Mouse (Mus musculus) midbrain, embryonic 15.5 days (tissue): Measurements from ENCODE around the gene Ap1b1. TPM values are rescaled to one million over a fixed set of nuclear protein-coding genes. Genes with fewer than 3 reads are reported as not detected.

Source experiments
- ATAC-seq: fragments of 200-750 bp; cut with Nextera tagmentation; replicated peaks from 2 replicates; pipeline ENCODE4 v1.8.0; 2017; ENCODE audit warnings: moderate TSS enrichment
- H3K27ac ChIP-seq: fragments of 300-500 bp; sonication (generic); 2 replicates; pipeline ENCODE4 v1.5.1; 2015; ENCODE audit warnings: mild to moderate bottlenecking, inconsistent platforms
- H3K27me3 ChIP-seq: fragments of 300-500 bp; sonication (generic); replicated peaks from 2 replicates; pipeline ENCODE4 v1.6.1; 2015; ENCODE audit warnings: inconsistent platforms
- H3K36me3 ChIP-seq: fragments of 300-500 bp; sonication (generic); replicated peaks from 2 replicates; pipeline ENCODE4 v1.6.1; 2015; ENCODE audit warnings: inconsistent platforms
- H3K4me1 ChIP-seq: fragments of 300-500 bp; sonication (generic); 2 replicates; pipeline ENCODE4 v1.6.1; 2015; ENCODE audit warnings: inconsistent platforms
- H3K4me2 ChIP-seq: fragments of 300-500 bp; sonication (generic); 2 replicates; pipeline ENCODE4 v1.6.1; 2015; ENCODE audit warnings: inconsistent platforms, mild to moderate bottlenecking, moderate library complexity
- H3K4me3 ChIP-seq: fragments of 300-500 bp; sonication (generic); 2 replicates; pipeline ENCODE4 v1.5.1; 2015; ENCODE audit warnings: mild to moderate bottlenecking, inconsistent platforms
- H3K9ac ChIP-seq: fragments of 300-500 bp; sonication (generic); 2 replicates; pipeline ENCODE4 v1.6.1; 2015; ENCODE audit warnings: mild to moderate bottlenecking, inconsistent platforms
- H3K9me3 ChIP-seq: fragments of 300-500 bp; sonication (generic); 2 replicates; pipeline ENCODE4 v1.6.1; 2016; ENCODE audit warnings: inconsistent platforms
- WGBS: fragments of 180-500 bp; shearing (Covaris S2); methylation state at CpG from one replicate; pipeline ENCODE4 v1.1.7; 2015; ENCODE audit warnings: mixed read lengths; 5-methylcytosine and 5-hydroxymethylcytosine counted together
- polyA plus RNA-seq: library from polyadenylated mRNA; unstranded; fragments of >200 nt; fragmentation: Nextera tagmentation; extraction: Ambion mirVana; gene quantifications from 2 replicates; pipeline ENCODE4 v1.2.1, GENCODE M21; 2015

Gene Ap1b1
- polyA plus RNA-seq, 1 experiment from 2014 or later, result 113 TPM

DNA sequence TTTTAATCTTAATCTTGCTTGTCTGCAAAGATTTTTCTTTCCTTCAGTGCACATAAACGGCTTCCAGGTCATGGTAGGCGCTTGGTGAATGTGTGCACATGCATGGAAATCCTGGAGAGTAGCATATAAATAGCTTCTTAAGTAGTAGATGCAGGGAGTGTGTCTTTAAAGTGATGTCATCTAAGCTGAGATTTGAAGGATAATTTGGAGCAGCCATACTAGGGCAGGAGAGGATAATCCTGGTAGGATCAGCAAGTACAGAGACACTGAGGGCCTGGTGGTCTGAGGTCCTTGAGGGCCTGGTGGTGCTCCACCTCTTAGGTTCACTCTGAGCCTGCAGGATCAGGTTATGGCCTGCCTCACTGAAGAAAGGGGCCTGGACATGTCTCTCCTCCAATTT lies 5.8 kb downstream of the Ap1b1 start:
- H3K9ac ChIP-seq, result no peak overlapping the region
- H3K4me1 ChIP-seq, result peaks cover 17% of the 10 kb centered on the region
- no peak for ATAC-seq
- H3K27me3 ChIP-seq, result no peaks in the 10 kb centered on the region
- no peaks in the 10 kb centered on the region for H3K36me3 ChIP-seq
- H3K27ac ChIP-seq, result no peak overlapping the region
- H3K4me2 ChIP-seq, result no peak overlapping the region
- 87% methylated on average over 2 of the region's 2 CpGs for WGBS
- no peak overlapping the region for H3K4me3 ChIP-seq
- H3K9me3 ChIP-seq, result no peaks in the 10 kb centered on the region

DNA sequence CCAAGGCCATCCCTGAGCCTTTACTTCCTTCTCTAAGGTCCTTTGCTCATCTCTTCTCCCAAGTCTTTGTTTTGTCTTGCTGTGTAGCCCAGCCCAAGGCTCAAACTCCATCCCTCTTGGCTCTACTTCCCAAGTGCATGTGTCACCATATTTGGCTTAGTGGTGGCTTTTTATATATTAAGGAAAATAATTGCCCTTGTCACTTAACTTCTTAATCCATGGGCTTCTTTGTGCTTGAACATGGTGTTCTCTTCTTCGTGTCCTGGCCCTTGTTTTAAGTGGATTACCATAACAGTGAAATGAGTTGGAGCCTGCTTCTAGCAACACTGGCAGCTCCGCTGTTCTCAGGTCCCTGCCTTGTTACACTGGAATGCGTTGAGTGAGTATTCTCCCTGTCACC lies 9.1 kb downstream of the Ap1b1 start:
- WGBS, result 84% methylated on average over 3 of the region's 3 CpGs
- Histone ChIP-seq H3K9me3 (no peaks in the 10 kb centered on the region), H3K4me2 (no peak overlapping the region), H3K27ac (no peak overlapping the region), H3K4me3 (no peak overlapping the region), H3K36me3 (no peaks in the 10 kb centered on the region), H3K9ac (no peak overlapping the region), H3K27me3 (no peaks in the 10 kb centered on the region), H3K4me1 (0 out of 2 replicates have a peak, but pooled peaks cover 2% of the 10 kb centered on the region)
- ATAC-seq, result no peak

DNA sequence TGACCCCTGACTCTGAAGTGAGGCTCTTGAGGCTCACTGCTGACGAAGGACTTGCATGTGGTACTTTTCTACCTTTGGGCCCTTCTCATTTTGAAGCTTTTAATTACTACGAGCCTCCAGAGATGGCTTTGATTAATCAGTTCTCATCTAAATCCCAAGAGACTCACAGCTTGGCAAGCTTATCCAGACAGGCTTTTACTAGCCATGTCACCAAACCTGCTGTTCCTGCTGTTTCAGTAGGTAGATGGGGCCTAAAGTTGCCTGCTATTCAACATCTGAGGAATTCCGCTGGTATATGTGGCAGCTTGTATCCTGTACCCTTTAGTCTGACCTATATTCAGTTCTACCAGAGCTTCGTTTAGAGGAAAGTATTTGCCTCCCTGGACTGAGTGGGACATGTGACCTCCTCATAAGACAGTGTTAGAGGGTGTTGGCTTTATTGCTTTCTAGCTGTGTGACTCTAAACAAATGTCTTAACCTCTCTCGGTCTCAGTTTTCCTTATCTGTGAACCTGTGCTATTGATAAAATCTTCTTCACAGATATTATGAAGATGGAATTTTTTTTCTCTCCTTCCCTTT lies 10.1 kb downstream of the Ap1b1 start:
- WGBS, result 90% methylated on average over 5 of the region's 5 CpGs
- Histone ChIP-seq H3K9me3 (no peaks in the 10 kb centered on the region), H3K4me3 (no peak overlapping the region), H3K27me3 (no peaks in the 10 kb centered on the region), H3K9ac (no peak overlapping the region), H3K4me2 (no peak overlapping the region), H3K36me3 (no peaks in the 10 kb centered on the region), H3K27ac (no peak overlapping the region), H3K4me1 (no peaks in the 10 kb centered on the region)
- no peak for ATAC-seq

DNA sequence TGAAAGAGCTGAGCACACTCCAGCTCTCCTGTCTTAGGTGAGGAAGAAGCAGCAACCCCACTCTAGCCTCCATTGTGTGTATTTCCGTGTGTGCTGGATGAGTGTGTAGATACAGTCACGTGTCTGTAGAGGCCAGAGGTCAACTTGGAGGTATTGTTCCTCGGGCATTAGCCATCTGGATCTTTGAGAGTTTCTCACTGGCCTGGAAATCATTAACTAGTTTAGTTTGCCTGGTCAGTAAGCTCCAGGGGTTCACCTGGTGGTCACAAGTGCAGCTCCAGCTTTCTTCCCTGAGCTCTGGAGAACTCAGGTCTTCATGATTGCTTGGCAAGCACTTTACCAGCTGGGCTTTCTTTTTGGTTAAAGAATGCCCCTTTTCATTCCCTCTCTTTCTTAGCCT lies 11.7 kb downstream of the Ap1b1 start:
- ATAC-seq, result no peak
- Histone ChIP-seq H3K4me3 (no peak overlapping the region), H3K4me2 (no peak overlapping the region), H3K9me3 (no peaks in the 10 kb centered on the region), H3K27me3 (no peaks in the 10 kb centered on the region), H3K9ac (no peak overlapping the region), H3K4me1 (no peaks in the 10 kb centered on the region), H3K36me3 (peaks cover 8% of the 10 kb centered on the region; the same call in 1 of the 2 replicates), H3K27ac (no peak overlapping the region)
- 38% methylated on average over 3 of the region's 3 CpGs for WGBS

DNA sequence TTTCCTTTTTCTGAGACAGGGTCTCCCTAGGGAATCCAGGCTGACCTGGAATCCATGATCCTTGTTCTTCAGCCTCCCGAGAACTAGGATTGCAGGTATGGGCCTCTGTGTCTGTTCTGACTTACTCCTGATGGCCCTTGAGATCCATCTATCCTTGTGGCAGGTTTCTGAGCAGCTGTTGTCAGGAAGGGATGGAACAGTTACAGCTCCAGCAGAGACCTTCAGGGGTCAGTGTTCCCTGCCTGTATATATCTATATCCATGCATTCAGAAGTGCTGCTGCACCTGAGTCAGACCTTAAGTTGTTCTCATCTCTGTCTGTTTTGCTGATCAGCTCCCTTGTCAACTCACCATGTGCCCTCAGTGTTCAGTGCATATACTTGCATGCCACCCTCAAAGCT lies 12.1 kb downstream of the Ap1b1 start:
- no peaks in the 10 kb centered on the region for H3K4me1 ChIP-seq
- no peak for ATAC-seq
- H3K27me3 ChIP-seq, result no peaks in the 10 kb centered on the region
- H3K4me3 ChIP-seq, result no peak overlapping the region
- H3K9ac ChIP-seq, result no peak overlapping the region
- no peak overlapping the region for H3K4me2 ChIP-seq
- H3K36me3 ChIP-seq, result peaks cover 8% of the 10 kb centered on the region; the same call in 1 of the 2 replicates
- no peaks in the 10 kb centered on the region for H3K9me3 ChIP-seq
- 50% methylated on average over 1 of the region's 1 CpGs for WGBS
- H3K27ac ChIP-seq, result no peak overlapping the region

DNA sequence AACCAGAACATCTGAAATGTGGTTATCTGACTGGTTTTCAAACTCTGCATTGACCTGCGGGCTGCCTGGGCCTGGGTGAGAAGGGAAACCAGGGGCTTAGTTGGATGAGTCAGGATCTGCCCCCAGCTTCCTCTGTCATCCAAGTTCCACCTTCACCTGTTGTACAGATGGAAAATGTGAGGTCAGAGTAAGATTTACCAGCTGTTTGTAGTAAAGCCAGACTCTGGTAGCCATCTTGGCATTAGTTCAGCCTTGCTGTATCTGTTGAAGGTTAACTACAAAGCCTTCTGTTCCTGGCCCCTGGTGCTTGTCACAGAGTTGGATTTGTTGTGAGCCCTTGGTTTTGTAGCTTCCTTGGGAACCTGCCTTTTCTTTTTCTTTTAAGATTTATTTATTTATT lies 13.6 kb downstream of the Ap1b1 start:
- Histone ChIP-seq H3K4me2 (no peak overlapping the region), H3K9me3 (no peaks in the 10 kb centered on the region), H3K27ac (no peak overlapping the region), H3K9ac (no peak overlapping the region), H3K27me3 (no peaks in the 10 kb centered on the region), H3K4me3 (no peak overlapping the region), H3K36me3 (peaks cover 8% of the 10 kb centered on the region; the same call in 1 of the 2 replicates), H3K4me1 (no peaks in the 10 kb centered on the region)
- 92% methylated on average over 1 of the region's 1 CpGs for WGBS
- ATAC-seq, result no peak

DNA sequence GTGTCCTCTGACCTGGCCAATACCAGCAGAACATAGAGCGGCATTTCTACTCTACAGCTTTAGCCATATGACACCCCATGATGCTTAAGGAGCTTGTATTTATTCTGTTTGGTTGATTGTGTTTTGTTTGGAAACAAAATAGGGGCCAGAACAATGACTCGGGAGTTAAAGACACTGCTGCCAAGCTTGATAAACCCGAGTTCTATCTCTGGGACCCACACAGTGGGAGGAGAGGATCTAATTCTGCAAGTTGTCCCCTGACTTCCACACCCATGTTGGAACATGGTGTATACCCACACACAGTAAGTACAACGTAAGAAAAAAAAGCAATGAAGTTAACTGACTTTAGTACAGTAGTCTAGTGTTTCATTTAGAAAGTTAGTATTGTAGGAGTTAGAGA lies 16.2 kb downstream of the Ap1b1 start:
- 86% methylated on average over 4 of the region's 4 CpGs for WGBS
- no peak for ATAC-seq
- H3K4me1 ChIP-seq, result no peaks in the 10 kb centered on the region

DNA sequence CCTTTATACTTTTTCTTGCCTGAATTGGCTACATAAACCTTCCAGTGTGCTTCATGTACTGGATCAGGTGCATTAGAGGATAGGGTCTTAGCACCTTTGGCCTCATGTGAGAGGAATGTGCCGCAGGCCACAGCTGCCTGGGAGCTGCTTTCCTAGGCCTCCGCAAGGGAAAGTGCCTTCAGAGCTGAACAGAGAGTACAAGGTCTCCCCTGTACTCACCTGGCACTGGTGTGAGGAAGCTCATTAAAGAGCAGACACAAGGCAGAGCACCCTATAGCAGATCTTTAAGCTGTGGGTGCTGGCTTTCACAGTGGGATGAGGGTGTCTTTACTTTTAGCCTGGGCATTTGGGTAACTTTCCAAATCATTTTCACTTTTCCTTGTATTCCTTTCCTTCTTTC lies 18.9 kb downstream of the Ap1b1 start:
- no peaks in the 10 kb centered on the region for H3K27me3 ChIP-seq
- H3K36me3 ChIP-seq, result peaks cover 8% of the 10 kb centered on the region; the same call in 1 of the 2 replicates
- no peak overlapping the region for H3K9ac ChIP-seq
- no peaks in the 10 kb centered on the region for H3K4me1 ChIP-seq
- WGBS, result 91% methylated on average over 2 of the region's 2 CpGs
- H3K4me2 ChIP-seq, result no peak overlapping the region
- H3K4me3 ChIP-seq, result no peak overlapping the region
- no peak overlapping the region for H3K27ac ChIP-seq
- no peak for ATAC-seq
- no peaks in the 10 kb centered on the region for H3K9me3 ChIP-seq

More for the DNA sequence above, 16.2 kb downstream of the Ap1b1 start:
- Histone ChIP-seq H3K27ac (no peak overlapping the region), H3K36me3 (peaks cover 8% of the 10 kb centered on the region; the same call in 1 of the 2 replicates), H3K4me2 (no peak overlapping the region), H3K27me3 (no peaks in the 10 kb centered on the region), H3K4me3 (no peak overlapping the region), H3K9me3 (no peaks in the 10 kb centered on the region), H3K9ac (no peak overlapping the region)

DNA sequence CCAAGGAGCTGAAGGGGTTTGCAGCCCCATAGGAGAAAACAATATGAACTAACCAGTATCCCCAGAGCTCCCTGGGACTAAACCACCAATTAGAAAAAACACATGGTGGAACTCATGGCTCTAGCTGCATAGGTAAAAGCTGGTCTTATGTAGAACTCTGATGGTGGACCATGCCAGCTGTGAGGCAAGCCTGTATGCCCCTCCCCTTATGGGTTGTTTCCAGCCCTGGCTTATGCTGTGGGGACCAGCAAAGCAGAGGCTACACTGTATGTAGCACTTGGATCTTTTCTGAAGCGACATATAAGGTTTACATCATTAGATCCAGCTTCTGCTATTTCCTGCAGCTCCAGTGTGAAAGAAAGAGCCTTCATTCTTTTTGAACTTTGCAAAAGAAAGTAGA lies 20.6 kb downstream of the Ap1b1 start:
- Histone ChIP-seq H3K4me1 (no peaks in the 10 kb centered on the region), H3K9me3 (no peaks in the 10 kb centered on the region), H3K9ac (no peak overlapping the region), H3K27me3 (no peaks in the 10 kb centered on the region), H3K4me3 (no peak overlapping the region), H3K4me2 (no peak overlapping the region), H3K36me3 (peaks cover 14% of the 10 kb centered on the region), H3K27ac (no peak overlapping the region)
- ATAC-seq, result no peak
- WGBS, result 97% methylated on average over 1 of the region's 1 CpGs

DNA sequence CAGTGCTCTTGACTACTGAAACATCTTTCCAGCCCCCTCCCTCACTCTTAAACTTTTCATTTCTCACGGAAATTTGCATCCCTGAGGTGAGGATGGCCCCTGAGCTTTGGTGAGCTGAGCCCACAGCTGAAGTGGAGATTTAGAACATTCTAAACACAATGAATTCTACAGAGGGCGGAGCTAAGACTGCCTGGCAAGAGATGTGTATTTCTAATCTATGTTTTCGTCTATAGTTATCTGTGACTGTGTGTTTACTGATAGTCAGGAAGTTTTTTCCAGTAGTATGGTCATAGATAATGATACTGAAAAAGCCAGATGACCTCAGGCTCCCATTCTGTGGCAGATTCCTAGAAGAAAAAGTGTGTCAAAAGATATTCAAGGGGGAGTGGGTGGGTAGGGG lies 22.2 kb downstream of the Ap1b1 start:
- Histone ChIP-seq H3K4me1 (no peaks in the 10 kb centered on the region), H3K4me2 (no peak overlapping the region), H3K9me3 (no peaks in the 10 kb centered on the region), H3K36me3 (peaks cover 15% of the 10 kb centered on the region), H3K27me3 (no peaks in the 10 kb centered on the region), H3K4me3 (no peak overlapping the region), H3K9ac (no peak overlapping the region), H3K27ac (no peak overlapping the region)
- no peak for ATAC-seq
- 85% methylated on average over 3 of the region's 3 CpGs for WGBS

DNA sequence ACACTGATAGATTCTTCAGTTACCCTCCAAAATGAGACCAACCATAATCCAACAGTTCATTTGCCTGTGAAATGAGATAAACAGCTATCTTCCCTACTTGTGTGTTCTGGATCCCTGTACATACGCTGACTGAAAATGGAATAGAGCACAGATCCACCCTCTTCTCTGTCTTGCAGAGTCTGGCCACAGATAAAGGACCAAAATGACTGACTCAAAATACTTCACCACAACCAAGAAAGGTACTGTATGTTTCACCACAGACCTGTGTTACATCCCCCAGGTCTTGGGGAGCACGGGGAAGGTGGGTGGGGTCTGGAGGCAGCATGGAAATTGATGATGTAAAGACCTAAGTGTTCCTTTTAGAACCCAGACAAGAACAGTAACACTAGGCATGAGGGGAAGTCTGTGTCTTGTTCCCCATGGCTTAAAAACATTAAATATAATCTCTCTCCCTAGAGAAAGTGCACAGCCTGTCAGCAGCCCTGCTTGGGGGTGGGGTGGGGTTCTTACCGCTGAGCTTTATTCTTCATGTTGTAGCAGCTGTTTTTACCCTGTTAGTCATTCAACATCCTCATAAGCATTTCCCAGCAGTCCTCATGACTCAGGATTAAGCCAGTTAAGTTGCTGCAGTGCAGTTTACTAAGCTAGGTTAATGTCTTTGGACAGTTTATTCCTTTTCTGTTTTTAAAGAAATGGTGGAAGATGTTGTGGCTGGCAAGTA lies 22.9 kb downstream of the Ap1b1 start:
- no peaks in the 10 kb centered on the region for H3K9me3 ChIP-seq
- H3K4me1 ChIP-seq, result no peaks in the 10 kb centered on the region
- H3K27me3 ChIP-seq, result no peaks in the 10 kb centered on the region
- no peak overlapping the region for H3K4me3 ChIP-seq
- H3K4me2 ChIP-seq, result no peak overlapping the region
- H3K36me3 ChIP-seq, result peaks cover 15% of the 10 kb centered on the region
- 77% methylated on average over 3 of the region's 3 CpGs for WGBS
- no peak overlapping the region for H3K9ac ChIP-seq
- ATAC-seq, result no peak
- no peak overlapping the region for H3K27ac ChIP-seq

DNA sequence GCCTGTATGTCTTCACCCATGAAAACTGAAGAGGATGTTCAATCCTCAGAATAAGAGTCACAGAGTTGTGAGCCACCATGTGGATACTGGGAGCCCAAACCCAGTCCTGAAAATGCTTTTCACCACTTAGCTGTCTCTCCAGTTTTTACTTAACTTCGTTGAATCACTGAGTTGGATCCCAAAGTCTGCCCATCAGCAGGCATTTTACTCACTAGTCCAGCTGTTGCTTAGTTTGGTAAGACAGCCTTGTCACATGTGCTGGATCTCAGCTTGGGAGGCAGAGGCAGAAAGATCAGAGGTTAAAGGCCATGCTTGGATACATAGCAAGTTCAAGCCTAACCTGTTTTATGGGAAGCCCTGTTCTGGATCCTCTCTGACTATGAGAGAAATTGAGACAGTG lies 23.6 kb downstream of the Ap1b1 start:
- Histone ChIP-seq H3K36me3 (peaks cover 20% of the 10 kb centered on the region), H3K4me3 (no peak overlapping the region), H3K27me3 (no peaks in the 10 kb centered on the region), H3K9me3 (no peaks in the 10 kb centered on the region), H3K4me2 (no peak overlapping the region), H3K27ac (no peak overlapping the region), H3K4me1 (no peaks in the 10 kb centered on the region), H3K9ac (no peak overlapping the region)
- no peak for ATAC-seq
- WGBS, result 85% methylated on average over 1 of the region's 1 CpGs

DNA sequence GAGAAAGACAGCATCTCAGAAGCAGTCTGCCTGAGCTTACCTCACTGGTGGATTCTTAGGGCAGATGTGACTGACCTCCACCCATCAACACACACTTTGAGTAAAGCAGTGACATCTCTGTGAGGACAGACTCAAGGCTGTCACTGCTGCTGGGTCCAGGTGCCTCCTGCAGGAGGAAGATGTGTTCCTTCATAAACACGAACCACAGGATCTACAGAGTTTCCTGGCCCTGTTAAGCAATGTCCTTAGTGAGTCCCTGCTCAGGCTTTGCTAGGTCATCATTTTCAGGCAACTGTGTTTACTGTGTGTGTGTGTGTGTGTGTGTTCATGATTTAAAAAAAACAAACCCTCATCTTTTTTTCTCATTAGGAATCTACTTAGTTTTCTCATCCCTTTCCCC lies 24.9 kb downstream of the Ap1b1 start:
- 71% methylated on average over 1 of the region's 1 CpGs for WGBS
- Histone ChIP-seq H3K27me3 (no peaks in the 10 kb centered on the region), H3K4me1 (no peaks in the 10 kb centered on the region), H3K4me3 (no peak overlapping the region), H3K9ac (no peak overlapping the region), H3K9me3 (no peaks in the 10 kb centered on the region), H3K4me2 (no peak overlapping the region), H3K36me3 (peaks cover 30% of the 10 kb centered on the region), H3K27ac (no peak overlapping the region)
- ATAC-seq, result no peak
